Mouse (Mus musculus) NIH3T3 (cell line): Measurements from ENCODE around the gene Tpm1.

Experiments used
- DNase-seq: peaks from one replicate; pipeline ENCODE4 v3.0.0-alpha.2; 2012; ENCODE audit warnings: low read depth

Tpm1 gene

DNA sequence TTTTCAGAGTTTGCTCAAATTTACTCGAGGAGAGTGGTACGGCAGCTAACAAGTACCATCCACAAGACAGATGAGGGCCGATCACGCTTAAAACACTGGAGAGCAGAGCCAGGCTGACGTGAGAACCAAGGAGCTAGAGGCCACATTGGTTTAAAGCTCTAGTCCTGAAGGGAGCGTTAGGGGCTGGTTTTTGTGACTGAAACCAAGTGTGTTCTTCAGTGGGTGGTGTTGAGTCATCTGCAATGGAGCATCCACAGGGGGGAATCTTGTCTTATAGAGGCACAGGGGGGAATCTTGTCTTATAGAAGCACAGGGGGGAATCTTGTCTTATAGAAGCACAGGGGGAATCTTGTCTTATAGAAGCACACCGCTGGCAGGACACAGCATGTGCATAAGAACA is 22.3 kb downstream of the Tpm1 start:
- DNase-seq = no peak

GRCm38 (mm10) chr9:67026061-67026460 is 23.1 kb downstream of the Tpm1 start:
- DNase-seq = no peak

DNA sequence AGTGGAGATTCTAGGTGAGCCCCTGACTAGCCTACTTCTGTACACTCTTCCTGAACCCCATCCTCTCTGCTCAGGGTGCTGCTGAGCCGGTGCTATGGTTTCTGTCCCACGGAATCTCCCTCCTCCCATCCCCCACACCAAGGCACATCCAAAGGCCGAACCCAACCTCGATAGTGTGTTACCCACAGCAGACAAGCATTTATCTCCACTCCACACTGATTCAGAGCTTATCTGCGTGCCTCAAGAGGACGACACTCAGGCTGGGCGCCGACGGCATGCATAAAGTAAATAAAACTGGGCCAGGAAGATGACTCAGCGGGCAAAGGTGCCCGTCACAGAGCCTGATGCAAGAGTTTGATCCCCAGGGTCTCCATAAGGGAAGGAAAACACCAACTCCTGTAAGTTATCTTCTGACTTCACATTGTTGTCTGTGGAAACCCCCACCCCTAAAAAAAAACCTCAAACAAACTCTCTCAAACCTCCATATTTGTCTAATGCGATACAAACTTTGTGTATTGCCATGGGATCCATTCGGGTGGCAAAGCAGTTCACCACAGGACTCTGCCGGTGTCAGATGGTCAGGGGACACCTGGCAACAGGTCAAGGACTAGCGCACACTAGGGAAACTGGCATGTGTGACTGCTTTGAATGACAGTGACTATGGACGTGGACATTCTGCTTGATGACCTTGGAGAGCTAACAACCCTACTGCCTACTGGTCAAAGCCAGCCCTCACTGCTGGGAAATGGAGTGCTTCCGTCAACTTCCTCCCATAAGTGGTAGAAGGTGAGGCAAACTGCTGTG is 24.1 kb downstream of the Tpm1 start:
- DNase-seq = peak; percentile 77

DNA sequence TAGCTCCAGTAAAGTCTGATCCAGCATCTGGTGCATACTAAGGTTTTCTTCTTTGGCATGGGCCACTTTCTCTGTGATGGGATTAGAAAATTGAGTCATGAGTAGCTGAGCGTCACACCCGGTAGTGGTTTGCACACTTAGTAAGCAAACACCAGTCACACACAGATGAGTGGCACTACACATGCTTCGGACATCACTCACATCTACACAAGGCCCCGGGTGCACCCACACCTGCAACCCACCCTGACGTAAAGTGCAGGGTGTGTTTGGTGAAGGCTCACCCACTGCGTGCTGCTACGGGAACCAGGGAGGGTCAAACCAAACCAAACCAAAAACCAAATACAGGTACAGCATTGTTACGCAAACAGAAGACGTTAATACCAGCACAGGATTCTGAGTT is 25.8 kb downstream of the Tpm1 start:
- DNase-seq = no peak

GRCm38 (mm10) chr9:67020063-67020462 is 29.1 kb downstream of the Tpm1 start:
- no peak for DNase-seq

GRCm38 (mm10) chr9:67013501-67013900 is 35.7 kb downstream of the Tpm1 start:
- DNase-seq = no peak

- peak; percentile 84 for DNase-seq
These were observed 36.7 kb downstream of the Tpm1 start for GRCm38 (mm10) chr9:67012470-67012869.

DNA sequence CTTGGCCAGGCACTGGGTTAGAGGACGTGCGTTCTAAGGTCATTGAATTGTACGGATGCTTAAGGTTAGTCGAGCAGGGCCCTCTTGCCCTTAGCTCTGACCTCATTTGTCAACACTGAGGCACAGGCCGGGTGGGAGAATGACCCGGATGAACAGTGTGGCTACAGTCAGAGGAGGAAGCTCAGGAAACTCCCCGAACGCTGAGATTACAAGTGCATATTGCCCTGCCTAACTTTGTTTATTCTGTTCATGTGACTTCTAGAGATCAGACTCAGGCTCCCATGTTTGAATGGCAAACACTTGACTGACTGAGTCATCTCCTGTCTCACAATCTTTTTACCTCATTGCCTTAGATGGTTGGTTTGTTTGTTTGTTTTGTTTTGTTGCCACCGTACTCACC is 37.7 kb downstream of the Tpm1 start:
- no peak for DNase-seq

- DNase-seq = peak; percentile 66
These were observed 40.4 kb downstream of the Tpm1 start for GRCm38 (mm10) chr9:67008781-67009180.

DNA sequence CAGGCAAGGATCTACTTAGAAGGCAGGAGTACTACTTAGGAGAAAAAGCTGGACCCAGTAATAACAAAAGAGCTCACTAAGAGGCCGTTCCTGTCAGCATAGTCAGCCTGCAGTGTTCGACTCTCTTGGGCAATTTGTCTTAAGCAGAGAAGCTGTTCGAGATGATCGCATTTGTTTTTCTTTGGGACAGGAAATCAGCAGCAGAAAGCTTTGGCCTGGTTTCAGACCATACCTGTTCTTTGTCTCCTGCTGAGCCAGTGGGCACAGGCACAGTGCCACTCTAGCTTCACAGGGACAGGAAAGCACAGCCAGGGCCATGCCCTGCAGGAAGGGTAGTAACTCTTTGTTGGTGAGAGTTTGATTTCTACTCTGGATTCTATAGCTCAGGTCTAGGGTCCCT is 42.8 kb downstream of the Tpm1 start:
- DNase-seq = no peak

DNA sequence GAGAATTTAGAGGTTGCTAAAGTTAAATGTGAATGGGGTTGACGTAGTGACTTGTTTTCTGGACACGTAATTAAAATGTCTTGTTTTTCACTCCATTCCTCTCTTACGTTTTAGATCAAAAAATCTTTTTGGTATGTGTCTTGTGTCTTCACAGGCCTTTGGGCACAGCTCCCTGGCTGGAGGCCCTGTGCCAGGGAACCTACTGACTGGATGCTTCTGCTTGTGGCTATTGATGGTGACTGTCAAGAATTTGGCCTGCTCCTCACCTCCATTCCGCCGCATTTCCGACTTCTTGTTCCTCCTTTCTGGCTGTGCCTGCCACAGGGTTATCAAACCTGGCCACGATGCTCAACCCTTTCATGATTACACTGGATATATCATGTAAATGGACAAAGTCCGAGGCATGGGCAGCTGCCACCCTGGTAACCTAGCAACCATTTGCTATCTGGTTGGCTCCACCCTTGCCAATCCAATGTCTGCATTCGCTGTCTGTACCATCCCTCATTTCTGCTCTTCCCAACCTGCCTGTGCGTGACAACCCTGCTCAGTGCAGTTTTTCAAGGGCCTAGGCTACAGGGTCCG is 44.0 kb downstream of the Tpm1 start:
- no peak for DNase-seq

GRCm38 (mm10) chr9:67003656-67004055 is 45.5 kb downstream of the Tpm1 start:
- no peak for DNase-seq

DNA sequence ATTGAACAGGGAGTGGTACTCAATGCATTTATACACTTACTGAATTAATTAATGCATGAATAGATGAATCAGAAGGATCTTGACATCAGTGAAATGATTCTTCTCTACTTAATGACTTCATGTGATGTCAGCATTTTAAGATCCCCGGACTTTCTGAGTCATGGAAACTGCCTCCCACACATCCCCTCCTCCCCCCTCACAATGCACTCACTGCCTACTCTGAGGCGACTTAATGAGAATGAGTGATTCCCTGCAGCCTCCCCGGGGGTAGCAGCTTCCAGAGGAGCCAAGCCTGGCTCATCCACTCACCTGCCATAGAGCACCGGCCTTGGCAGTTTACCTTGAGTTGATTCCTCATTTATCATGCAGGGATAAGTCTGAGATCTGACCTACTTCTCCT is 46.0 kb downstream of the Tpm1 start:
- DNase-seq = peak; percentile 66

DNA sequence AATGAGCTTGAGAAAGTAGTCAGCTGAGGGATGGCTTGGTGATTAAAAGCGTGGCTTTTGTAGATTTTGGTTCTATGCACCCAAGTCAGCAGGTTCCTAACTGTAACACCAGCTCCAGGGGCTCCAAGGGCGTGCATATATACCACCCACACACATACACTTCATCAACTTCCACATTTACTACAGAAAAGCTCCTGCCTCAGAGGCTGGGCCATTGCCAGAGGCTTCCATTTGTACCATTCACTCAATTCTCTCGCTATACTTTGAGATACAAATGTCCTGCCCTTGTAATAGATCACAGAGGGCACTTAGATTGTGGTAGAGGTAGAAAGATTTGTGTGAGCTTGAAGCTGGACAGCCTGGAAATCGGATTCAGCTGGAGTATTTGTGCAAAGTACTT is 47.7 kb downstream of the Tpm1 start:
- DNase-seq = no peak

- peak; percentile 95 for DNase-seq
These were observed 48.2 kb downstream of the Tpm1 start for GRCm38 (mm10) chr9:67001050-67001449.

- no peak for DNase-seq
These were observed 49.5 kb downstream of the Tpm1 start for GRCm38 (mm10) chr9:66999698-67000097.

- no peak for DNase-seq
These were observed 57.3 kb downstream of the Tpm1 start for GRCm38 (mm10) chr9:66991750-66992410.

GRCm38 (mm10) chr9:66991021-66991749 is 58.0 kb downstream of the Tpm1 start:
- no peak for DNase-seq

DNA sequence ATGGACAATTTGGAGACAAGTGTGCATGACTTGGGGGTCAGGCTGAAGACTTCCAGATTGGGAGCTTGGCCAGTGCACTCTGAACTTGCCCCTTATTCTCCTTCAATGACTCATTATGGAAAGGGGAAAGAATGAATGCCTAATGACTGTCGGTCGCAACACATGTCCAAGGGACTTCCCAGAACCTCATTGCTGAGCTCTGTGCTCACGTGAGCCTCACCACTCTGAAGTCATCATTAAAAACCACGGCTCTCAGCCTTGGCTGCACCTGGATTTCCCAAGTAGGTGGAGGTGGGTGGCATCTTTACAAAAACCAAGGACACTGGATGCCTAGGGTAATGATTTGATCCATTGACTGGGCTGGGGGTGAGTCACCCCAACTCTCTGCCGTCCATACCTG is 59.2 kb downstream of the Tpm1 start:
- peak; percentile 70 for DNase-seq

- DNase-seq = peak; percentile 49
These were observed 59.6 kb downstream of the Tpm1 start for GRCm38 (mm10) chr9:66989581-66989980.

GRCm38 (mm10) chr9:66988888-66989414 is 60.3 kb downstream of the Tpm1 start:
- peak; percentile 98 for DNase-seq

GRCm38 (mm10) chr9:66988198-66988887 is 60.9 kb downstream of the Tpm1 start:
- peak; percentile 71 for DNase-seq
